Mouse (Mus musculus) urinary bladder, postnatal 4 days (tissue): Measurements from ENCODE around the gene Piezo1.
A peak's percentile ranks its signal among the peaks of the same experiment; 100 is the strongest.

Experiments
- DNase-seq, 2 experiments: peaks; one replicate each; pipeline ENCODE4 v3.0.0; 2021 to 2022; ENCODE audit warnings: low spot score in 2 of 2

The Piezo1 gene

DNA sequence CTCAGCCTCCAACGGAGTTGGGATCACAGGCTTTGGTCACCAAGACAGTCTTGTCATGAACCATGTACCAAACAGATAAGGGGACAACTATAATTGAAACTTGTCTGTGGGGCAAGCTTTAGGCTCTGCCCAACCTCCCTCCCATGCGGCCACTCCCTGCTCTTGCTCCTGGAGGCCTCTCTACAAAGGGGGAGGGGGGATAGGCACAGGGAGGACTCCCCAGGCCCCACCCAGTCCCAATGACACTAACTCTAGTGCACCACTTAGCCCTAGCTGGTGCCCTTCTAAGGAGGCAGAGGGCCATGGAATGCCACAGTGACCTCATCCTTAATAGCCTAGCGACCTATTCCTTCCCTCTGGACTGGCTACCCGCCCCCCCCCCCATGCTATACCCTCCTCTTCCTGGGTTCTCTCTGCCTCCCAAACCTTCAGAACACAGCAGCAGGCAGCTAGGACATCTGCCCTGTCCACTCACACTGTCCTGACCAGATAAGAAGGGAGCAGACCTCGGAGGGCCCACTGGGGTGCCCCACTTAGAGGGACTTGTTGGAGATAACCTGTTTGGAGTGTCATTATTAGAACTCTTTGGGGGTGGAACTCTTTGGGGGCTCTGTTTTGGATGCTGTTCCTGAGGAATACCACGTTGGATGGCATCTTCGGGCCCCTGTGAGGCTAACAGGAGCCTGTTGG is 4.9 kb downstream of the Piezo1 start:
- DNase-seq = no peak

GRCm38 (mm10) chr8:122544138-122544537 is 7.0 kb downstream of the Piezo1 start:
- DNase-seq = no peak

DNA sequence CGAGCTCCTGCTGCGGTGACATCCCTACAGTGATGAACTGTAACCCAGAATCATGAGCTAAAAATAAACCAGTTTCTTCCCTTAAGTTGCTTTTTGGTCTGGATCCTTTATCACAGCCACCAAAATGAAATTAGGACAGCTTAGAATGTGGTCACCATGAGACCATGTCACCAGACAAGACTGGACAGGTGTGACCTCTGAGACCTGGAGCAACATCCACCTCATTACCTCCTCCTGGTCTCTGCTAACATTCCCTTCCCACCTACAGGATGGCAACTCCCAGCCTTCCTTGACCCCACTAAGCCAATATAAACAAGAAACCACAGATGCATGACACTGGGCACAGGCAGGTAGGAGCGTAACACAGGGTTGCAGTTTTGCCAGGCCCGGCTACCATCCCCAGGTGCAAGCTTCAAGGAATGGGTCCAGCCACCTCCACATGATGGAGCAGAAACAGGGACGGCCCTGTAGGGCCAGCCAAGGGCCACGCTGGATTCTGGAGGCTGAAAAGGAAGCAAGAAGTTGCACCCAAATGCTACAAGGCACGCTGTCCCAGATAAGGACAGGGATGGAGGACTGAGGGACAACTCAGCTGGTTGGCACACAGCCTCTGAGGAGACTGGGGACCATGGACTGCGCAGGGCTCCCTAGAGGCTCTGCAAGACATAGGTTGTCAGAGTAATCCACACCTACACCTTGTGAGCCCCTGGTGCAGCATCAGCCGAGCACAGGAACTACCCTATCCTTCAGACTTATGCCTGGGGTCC is 12.6 kb downstream of the Piezo1 start:
- DNase-seq = no peak

- DNase-seq = no peak
Measured at GRCm38 (mm10) chr8:122537812-122538211, 13.3 kb downstream of the Piezo1 start.

DNA sequence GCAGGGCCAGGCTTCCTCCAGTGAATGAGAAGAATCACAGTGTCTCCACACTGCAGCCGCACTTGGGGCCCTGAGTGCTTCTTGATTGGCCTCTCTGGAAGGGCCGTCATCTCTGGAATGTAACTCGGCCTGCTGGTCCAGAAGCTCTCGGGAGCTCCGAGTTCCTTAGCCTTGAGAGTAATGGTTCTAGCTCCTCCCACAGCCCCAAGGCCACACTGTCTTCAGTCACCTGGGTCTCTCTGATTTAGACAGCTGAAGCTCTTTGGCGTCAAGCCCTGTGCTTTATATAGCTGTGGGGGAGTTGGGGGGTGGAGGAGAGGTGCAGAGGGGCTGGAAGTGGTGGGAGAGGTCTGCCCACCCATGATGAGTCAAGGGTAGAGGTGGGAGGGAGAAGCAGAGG is 14.1 kb downstream of the Piezo1 start:
- DNase-seq = peak; percentile 73 to 82

DNA sequence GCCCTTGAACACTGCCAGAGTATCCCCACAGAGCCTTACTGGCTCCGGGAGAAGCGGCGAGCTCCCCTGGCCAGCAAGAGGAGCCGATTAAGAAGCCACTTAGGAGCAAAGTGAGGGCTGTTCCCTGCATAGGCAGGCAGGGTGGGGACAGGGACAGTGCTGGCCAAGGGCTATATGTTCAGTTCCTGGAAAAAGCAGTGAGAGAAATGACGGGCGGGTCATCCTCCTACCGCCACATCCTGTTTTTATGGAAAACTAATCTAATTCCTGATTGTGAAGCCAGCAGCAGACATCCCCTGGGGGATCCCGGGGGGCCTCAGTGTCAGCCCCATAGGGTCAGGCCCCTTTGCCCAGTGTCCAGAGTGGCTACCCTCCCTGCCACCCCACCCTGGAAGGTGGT is 19.8 kb downstream of the Piezo1 start:
- no peak for DNase-seq

- DNase-seq = no peak
Measured at GRCm38 (mm10) chr8:122529159-122529558, 22.0 kb downstream of the Piezo1 start.

DNA sequence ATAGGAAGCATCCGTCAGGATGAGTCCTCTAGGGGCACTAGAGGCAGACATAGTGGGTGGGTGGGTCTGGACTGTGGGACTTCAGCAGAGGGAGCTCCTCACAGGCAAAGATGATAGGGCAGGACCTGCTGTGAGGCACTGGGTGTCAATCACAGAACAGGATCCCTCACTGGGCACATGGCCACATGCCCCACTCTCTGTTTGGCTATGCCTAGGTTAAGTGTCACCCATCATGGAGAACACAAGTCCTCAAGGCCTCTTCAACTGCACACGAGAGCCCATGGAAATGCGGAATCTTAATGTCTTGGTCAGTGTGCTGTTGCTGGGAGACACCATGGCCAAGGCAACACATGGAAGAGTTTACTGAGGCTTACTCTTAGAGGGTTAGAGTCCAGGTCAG is 23.2 kb downstream of the Piezo1 start:
- no peak for DNase-seq

GRCm38 (mm10) chr8:122526526-122527170 is 24.5 kb downstream of the Piezo1 start:
- DNase-seq = no peak

DNA sequence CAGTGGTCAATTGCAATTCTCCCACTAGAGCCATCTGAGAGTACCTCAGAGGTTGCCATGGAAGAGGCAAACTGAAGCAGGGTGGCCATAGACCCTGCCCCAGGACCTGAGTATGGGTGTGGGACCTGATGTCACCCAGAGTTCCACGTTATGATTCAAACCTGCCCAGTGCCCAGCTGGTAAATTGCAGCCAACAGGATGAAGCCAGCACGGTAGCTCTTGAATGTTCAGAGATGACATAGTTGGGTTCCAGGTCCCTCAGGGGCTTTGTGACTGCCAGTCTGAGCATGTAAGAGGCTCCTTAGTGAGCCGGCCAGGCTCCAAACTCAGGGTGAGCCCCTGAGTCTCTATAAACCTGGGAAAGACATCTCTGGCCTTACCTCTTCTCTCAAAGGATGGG is 25.0 kb downstream of the Piezo1 start:
- DNase-seq = no peak

GRCm38 (mm10) chr8:122525004-122525403 is 26.1 kb downstream of the Piezo1 start:
- no peak for DNase-seq

DNA sequence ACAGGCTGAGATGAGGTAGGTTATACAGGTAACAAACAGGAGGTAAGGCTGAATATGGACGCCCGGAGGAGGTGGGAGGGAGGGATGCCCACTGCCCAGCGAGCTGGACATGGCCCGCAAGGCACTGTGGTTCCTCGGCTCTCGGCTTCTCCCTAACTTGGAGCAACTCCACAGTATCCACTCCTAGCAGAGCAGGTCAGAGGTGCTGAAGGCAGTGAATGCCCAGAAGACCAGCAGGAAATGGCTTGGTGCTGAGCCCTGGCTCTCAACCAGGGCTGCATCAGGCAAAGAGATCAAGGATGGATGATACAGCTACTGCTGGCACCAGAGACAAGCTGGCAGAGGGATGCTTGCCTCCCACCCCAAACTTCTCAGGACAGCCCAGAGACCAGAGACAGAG is 26.6 kb downstream of the Piezo1 start:
- no peak for DNase-seq

- DNase-seq = no peak
Measured at GRCm38 (mm10) chr8:122523652-122524360, 27.3 kb downstream of the Piezo1 start.

DNA sequence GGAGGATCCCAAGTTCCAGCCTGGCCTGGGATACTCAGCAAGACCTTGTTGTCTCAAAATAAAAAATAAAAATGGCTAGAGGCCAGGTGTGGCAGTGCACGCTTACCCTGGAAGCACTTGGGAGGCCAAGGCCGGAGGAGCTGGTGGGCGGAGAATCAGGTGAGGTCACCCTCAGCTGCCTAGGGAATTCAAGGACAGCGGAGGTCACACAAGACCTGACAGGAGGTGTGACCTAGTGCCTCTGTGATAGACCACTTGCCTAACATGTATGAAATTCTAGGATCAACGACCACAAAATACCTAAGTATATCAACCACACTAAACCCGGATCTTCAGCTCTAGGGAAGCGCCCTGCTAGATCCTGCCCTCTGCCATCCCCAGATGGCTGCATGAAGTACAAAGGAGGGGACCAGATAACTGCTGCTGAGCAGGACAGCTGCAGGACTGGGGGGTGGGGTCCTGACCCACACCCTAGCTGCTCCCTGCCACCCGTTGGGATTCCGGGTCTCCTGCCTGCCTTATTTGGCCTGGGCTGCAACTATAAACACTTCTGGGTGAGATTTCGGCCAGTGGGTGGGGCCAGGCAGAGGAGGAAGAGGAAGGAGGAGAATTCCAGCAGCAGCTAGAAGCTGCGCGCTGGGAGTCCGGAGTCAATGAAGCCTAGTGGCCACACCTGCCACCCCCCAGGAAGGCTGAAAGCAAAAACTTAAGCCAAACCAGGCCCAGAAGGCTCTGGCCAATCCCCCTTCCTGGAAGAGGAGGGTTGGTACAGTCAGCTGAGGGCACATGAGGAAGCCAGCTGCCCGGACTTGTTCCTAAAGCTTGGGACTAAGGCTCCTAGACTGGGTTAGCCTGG is 28.1 kb downstream of the Piezo1 start:
- DNase-seq = no peak

- no peak for DNase-seq
Measured at GRCm38 (mm10) chr8:122520611-122521010, 30.5 kb downstream of the Piezo1 start.

- no peak for DNase-seq
Measured at GRCm38 (mm10) chr8:122517541-122518190, 33.5 kb downstream of the Piezo1 start.

- no peak for DNase-seq
Measured at GRCm38 (mm10) chr8:122515699-122516098, 35.4 kb downstream of the Piezo1 start.

- no peak for DNase-seq
Measured at GRCm38 (mm10) chr8:122512392-122512791, 38.7 kb downstream of the Piezo1 start.

- peak; percentile 66 to 68 for DNase-seq
Measured at GRCm38 (mm10) chr8:122511552-122511951, 39.6 kb downstream of the Piezo1 start.

- DNase-seq = peak; percentile 62 to 82
Measured at GRCm38 (mm10) chr8:122500856-122501255, 50.3 kb downstream of the Piezo1 start.

- no peak for DNase-seq
Measured at GRCm38 (mm10) chr8:122497912-122498311, 53.2 kb downstream of the Piezo1 start.
